Mouse (Mus musculus): ENCODE measurements at regions not wholly inside any gene's neighbourhood (a gene's known extent, or its start where the extent isn't known, plus 50 kb on each side); places are given as distances from the start of the nearest gene placed in this dataset.

DNA sequence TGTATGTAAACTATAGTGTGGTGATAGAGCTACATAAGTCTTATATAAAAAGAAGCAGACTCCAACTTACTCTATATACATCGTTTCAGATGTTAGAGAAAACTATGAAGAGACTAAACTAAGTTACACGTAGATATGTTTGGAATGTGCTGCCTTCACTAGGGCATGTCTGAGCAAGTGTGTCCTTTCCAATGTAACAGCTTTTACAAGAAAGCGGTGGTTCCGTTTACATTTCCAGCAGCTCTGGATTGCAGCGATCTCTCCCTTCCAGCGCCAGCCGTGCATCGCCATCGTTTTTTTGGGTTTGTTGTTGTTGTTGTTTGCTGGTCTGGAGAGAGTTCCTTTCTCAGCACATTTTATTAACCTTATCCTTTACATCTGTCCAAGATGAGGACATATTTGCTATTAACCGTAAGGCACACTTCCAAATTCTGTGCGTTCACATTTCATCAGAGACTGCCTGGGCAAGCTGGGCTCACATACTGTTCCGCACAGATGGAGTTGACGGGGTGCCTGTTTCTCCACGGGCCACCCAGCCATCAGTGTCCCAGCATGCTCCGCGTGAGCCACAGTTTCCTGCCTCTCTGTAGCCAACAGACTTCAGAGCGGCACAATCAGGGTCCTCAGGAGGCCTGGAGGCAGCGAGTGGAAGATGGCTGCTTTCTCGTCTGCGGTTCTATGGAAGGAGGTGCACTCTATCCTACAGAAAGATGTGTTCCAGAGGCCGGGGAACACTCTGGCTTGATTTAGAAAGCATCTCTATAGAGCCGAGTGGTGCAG is 125.2 kb upstream of the Map1b start:
- DNase-seq = peak; percentile 13

DNA sequence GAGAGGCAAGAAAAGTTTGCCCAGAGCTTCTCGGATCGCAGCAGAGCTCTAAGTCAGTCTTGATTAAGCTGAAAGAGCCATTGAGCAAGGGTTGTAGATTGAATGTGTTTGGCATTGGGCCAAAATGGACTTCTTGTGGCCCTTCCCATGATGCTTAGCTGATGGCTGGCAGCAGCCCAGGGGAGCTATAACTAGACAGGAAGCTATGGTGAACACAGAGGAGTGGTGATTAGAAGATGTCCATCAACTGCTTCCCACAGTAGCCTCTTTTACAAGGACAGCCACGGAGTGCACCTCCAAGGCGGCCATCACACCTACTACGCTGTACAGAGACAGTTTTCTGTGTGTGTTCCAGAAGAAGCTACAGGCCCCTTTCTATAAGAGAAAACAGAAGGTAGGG is 116.4 kb upstream of the Map1b start:
- DNase-seq = no peak

DNA sequence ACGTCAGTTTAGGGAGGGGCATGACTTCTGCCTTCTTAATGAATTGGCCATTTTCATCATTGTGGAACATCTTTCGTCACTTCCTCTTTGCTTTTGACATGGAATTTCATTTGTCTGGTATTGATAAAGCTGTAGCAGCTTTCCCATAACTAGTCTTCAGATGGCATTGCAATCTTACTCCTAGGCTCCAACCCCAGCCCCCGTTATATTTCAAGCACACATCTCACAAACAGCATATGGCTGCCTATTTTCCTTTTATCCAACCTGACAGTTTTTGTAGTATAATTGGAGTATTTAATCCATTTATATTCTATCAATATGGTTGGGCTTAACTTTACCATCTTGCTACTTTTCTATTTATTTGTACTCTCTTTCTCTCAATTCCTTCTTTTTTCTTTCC is 114.5 kb upstream of the Map1b start:
- no peak for DNase-seq

DNA sequence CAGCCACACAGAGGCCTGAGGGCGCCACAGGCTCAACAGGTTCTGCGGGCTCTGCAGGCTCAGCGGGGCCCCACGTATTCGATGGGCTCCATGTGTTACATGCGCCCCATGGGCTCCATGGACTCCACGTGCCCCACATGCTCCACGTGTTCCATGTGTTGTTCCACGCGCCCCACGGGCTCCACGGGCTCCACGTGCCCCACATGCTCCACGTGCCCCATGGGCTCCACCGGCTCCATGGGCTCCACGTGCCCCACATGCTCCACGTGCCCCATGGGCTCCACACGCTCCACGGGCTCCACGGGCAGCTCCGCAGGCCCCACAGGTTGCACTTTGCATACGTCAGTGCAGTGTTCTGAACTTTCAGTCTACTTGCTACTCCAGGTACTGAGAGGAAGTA is 114.0 kb upstream of the Map1b start:
- DNase-seq = no peak

DNA sequence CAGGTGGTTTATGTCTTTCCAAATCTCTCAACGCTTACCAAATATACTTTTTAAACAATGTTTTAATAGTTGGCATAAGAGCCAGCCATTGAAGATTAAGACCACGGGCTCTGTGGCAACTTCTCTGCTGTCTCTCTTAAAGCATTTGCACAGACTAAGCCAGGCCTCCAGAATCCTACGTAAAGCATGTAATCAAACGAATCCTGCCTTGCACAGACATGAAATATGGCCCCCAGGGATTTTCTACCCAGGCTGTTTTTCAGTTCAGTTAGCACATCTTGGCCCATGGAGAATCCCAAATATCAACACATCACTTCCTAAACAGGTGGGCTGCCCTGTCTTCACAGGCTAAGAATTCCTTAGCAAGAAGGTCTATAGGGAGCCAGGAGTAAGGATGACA is 108.9 kb upstream of the Map1b start:
- no peak for DNase-seq

DNA sequence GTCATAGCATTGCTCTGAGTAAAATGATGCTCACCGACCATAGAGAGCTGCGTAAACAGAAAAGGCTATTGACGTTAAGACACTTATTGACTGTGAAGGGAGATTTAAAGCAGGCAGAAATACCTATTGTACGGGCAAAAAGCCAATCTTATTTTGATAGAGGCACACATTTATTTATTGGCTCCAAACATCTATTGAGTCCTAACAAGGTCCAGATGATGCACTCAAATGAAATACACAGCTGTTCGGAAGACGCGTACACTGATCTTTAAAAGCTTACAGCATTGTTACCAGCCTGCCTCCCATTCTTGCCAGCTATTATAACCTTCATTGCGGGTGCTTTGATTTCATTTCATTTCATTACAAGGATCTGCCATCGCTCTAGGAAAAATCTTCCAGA is 102.0 kb upstream of the Map1b start:
- DNase-seq = no peak

DNA sequence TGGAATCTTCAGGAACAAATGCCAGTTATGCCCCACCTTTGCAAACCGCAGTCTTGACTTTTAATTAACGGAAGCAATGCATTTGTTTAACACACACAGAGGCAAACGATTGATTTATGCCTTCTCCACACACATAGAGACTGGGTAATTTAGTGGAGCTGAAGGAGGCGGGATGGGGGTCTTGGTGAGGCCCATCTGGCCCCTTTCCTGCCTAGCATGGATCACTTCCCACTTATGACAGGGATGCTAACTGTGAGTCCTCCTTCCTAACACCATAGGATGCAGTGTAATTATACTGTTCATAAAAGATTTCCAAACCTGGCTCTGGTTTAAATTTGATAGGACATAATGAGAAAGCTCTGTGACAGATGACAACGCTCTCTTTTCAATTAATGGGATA is 101.1 kb upstream of the Map1b start:
- DNase-seq = no peak

DNA sequence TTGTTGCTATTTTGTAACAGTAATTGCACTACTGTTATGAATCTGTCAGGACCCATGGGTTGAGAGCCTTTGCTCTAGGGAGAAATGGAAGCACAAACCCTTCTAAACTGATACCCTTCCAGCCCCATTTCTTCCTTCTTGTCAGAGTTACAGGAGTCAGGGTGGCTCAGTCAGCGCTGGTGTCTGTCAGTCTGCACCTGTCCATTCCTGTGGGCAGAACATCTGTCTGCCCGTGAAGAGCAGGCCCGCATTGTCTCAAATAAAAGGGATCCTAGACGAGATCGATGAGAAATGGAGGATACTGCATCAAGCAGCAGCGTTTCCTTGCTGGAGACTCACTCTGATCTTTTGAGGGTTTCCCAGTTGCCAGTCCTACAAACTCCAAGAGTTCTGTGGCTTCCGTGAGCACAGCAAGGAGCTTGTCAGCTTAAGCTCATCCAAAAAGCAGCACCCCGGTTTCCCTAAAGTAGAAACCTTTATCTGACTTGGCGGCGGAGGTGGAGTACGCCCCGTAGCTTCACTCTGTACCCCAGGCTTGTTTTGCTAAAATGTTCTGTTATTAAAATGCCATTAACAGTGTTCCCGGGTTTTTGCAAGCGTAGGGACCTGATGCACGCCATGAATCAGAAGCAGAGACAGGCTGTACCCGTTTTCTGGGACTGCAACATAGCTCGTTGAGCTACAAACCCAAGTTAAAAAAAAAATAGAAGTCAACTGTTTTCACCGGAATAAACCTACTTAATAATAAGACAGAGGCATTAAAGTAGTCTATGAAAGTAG is 95.6 kb upstream of the Map1b start:
- DNase-seq = no peak

DNA sequence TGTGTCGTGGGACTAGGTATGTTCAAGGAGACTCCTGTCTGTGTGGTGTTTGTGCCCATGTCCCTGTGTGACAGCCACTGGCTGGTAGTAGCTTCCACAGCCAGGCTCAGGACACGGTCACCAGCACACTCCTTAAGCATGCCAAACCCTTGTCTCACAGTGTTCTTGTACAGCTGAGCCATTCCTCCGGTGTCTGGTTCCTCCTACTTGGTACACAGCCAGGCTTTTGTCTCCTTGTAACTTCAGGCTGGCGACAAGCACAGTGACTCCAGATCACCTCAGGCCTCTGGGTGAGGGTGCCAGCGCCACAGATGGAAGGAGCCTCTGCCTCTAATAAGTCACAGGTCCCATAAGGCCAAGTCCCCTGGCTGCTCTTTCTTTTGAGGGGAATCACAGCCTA is 94.2 kb upstream of the Map1b start:
- no peak for DNase-seq

DNA sequence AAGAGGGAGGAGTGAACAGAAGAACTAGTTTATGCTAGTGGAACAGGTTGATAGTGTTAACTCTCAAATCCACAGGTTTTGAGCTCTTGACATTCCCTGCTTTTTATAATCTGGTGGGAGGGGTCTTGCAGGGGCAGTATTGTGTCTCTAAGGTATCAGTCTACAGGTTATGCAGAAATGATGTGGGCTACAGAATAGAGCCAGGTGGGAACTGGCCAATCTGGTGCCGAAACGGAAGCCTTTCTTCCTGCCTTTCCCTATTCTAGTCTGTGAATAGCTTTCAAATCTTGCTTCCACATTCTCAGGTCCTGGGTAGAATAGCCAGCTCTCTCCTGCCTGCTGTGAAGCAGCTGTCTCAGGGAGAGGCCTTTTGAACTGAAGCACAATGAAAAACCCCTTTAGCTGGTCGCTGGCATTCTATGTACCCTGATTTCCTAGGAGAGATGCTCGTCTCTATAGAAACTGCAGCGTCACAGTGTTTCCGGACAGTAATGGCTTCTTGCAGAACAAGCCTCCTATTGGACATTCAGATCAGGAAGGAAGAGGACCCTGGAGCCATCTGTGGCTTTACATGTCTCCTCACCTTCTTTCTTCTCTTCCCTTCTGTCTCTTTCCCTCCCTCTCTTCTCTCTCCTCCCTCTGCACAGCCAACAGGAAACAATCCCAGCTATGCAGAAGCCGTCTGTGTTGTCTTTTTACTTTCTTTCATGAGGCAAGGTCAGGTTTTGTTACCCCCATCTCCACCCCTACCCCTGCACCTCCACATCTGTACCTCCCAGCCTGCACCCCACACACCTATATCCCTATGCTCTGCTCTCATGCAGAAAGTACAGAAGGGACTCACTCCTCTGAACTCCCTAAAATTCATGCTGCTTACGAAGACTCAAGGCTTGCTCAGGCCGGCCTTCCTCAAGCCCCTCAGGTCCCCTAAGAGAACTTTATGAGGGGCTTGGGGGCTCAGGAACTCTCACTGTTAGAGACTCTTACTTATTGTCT is 93.1 kb upstream of the Map1b start:
- no peak for DNase-seq

DNA sequence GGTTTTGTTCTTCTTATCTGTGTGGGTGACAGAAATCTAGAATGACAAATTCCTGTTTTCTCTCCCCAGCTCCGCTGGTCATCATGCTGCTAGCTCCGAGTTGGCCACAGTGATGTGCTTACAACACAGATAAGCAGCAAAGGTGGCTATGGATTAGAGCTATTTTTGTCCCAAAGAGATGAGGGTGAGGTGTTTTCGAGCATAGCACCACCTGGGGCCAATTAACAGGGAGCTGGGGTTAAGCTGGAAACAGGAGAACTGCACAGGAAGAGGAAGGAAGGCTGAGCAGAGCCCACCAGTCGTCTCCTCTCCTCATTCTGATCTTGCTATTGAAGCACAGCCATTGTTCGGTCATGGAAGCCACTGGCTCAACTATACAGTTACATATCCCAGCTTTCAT is 92.3 kb upstream of the Map1b start:
- no peak for DNase-seq

DNA sequence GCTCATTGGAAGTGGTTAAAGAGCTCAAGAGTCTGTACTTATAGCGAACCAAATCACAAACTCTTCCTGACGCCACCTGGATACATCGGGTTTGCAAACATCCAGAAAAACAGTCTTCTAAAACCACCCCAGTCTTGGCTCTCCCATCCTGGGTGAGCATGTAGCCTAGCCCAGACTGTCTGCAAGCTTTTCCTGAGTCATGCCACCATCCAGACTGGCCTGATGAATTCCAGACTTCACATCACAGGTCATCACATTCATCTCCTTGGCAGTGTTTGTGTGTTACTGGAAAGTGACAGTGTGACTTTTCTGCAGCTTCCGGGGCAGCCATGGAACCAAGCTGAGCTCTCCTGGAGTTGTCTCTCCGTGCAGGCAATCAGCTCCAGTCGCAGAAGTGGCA is 90.9 kb upstream of the Map1b start:
- no peak for DNase-seq

DNA sequence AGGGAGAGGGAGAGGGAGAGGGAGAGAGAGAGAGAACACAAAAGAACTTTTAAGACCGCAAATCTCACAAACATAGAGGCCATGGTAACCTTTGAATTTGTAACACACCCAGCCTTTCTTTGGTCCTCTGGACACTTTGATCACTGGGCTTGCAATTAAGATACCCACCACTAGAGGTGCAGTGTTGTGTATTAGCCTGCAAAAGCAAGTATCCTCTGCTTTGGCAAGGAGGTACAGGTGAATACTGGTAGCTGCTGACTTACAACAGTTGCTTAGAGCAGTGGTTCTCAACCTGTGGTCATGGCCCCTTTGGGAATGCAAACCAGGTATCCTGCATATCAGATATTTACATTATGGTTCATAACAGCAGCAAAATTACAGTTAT is 90.3 kb upstream of the Map1b start:
- DNase-seq = no peak

DNA sequence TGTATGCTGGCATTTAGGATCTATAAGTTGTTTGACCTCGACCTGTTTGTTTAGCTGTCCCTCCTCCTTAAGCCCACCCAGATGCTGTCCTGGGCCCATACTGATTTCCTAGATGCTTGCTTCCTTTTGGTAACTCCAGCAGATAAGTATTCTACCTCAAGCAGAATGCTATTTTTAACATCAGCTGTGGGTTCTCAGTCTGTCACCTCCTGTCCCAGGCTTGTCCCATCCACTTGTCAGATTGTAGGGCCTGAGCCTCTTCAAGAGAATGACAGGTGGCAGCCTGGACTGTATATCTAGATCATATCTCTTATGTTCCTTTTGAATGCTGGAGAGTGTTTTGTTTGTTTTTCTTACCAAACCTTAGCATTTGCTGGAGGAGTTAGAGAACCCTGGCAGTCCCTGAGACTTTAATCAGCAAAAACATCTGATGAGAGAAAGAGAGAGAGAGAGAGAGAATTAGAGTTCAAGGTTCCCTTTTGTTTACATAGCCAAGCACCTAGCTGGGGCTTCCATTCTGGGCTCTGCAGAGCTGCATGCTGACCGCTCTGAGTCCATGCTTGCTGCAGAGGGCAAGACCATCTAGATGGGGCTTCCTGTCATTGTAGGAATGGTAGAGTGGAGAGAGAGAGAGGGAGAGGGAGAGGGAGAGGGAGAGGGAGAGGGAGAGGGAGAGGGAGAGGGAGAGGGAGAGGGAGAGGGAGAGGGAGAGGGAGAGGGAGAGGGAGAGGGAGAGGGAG is 89.7 kb upstream of the Map1b start:
- DNase-seq = no peak

DNA sequence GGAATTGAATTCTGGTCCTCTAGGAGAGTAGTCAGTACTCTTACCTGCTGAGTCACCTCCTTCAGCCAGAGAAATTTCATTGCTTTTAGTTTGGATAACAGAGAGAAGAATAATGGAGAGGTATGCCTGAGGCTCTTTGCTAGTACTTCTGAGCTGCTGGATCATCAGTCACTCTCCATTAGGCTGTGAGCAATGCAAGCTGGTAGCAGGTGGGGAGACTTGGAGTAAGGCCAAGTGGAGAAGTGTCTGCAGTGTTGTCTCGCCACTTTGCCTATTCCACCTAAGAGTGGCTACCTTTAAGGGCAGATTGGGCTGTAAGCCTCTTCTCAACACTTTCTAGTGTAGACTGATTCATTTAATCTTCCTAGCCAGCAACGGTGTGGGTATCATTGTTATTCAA is 81.6 kb upstream of the Map1b start:
- DNase-seq = no peak

DNA sequence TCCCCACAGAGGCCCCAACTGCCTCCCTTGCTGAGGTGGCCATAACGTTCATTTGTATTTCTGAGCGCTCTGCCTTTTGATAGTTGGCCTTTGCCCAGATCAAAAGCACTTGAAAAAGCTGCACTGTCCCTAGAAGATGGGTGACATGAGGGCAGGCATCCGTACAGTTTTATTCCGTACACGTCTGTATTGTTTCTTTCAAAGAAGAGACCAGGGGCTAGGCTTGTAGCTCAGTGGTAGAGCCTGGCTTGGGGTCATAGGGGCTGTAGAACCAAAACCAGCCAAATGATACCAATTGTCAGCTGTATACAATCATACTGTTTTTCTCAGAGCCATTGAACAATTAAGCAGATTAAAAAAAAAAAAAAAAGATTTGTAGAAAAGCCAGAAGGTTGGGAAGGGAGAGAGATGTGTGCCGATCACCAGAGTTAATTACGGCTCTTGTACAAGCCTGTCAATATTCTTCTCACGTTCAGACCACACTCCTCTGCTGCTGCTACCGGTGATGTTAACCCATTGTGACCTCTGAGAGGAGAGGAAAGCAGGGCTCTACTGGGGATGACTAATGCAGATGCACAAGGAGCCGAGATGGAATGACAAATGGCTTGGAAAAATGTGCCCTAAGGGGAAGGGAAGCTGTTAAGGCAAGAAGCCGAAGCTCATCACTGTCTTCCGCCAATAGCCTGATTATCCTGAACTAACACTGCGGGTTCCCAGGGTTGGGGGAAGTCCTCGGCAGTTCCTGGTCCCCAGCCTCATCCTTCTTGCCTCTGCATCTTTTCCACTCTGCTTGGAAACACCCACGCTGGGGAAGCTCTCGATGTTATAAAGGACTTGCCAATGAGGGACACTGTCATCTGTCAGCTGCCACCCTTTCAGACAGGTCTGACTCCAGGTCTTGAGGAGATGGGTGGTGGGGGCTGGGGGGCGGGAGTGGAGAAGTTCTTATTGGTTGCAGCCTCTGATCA is 77.8 kb upstream of the Map1b start:
- no peak for DNase-seq

DNA sequence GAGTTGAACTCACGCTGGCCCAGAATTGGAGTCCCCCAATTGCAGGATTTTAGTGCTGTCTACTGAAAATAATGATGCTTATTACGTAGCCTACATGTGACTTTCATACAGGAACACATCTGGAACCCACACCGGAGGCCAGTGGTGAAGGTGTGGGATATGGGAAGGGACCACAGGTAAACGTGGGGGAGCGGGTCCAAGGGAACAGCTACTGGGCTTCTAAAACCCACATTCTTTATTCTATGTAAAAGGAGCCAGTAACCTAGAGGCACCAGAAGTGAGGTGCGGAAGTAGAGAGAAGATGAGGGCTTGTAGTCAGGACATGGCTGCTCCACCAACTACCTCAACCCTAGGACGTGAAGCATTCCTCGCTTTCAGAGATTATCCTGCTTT is 76.9 kb upstream of the Map1b start:
- no peak for DNase-seq

DNA sequence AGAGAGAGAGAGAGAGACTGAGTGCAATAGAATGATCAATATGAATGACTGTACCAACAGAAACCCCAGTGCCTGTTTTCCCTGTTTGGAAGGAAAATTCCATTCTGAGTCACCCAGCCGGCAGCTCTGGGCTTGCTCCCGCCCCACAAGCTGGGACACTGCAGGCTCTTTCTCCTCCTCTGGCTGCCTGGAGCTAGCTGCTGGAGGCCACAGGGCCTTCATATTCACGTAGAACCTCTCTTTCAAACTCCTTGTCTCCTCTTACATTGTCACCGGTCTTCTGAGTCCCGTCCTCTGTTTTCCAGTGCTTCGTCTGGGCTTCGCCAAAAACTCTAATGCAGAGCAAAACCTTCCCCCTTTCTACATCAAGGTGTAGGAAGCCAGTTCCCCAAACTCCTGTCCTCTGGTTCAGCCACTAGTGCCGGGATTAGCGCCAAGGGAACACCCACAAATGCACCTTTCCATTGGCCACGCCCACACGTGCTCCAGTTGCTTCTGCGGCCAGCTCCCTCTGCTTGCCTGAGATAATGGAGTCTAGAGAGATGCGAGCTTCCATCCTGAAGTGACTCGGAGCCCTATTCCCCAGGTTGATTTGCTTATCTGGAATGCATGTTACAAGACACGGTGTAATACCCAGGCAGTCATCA is 76.4 kb upstream of the Map1b start:
- peak; percentile 9 for DNase-seq

DNA sequence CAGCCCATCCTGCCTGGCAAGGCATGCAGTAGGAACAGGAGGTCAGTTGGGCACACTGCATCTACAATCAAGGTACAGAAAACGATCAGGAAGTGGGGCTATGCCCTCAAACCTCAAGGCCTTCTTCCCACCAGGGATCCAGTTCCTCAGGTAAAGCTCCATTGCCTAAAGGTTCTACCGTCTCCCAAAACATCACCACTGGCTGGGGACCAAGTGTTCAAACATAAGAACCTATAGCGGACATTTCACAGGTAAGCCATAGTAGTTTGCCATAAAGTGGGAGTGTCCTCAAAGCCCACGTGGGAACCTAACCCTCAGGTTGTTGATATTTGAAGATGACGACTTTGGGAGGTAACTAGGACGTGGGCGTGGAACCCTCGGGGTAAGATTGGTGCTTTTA is 72.3 kb upstream of the Map1b start:
- no peak for DNase-seq

DNA sequence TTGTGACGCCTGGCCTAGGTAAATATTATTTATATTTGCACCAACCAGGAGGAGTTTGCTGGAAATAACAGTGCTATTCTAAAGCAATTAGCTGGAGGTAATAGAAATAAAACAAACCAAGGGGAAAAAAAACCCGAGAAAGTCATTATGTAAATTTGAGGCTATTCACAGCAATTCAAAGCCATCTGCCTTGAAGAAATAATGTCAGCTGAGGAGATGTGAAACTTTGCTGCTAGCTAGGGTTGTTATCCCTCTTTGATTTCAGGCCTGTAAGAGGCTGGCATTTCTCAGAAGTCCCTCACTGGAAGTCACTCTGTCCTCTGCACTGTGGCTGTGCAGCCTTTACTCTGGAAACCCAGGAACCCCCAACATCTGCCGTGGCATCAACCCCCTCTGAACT is 67.5 kb upstream of the Map1b start:
- no peak for DNase-seq
